Mouse (Mus musculus) thymus, adult 2 months (tissue): ENCODE results near the gene Gm12830.

Experiments
- CTCF ChIP-seq: fragments of 200-500 bp; IDR thresholded peaks from 2 replicates; pipeline ENCODE4 v1.5.1; 2012; ENCODE audit warnings: mild to moderate bottlenecking, control low read depth, low read length, moderate library complexity, borderline replicate concordance; ENCODE audit not compliant: control insufficient read depth, poor library complexity, insufficient read depth; ENCODE audit errors: extremely low read depth
- POLR2A ChIP-seq: fragments of 200-500 bp; IDR thresholded peaks from 2 replicates; pipeline ENCODE4 v1.6.1; 2012; ENCODE audit warnings: mild to moderate bottlenecking, low read length, control low read depth, moderate library complexity; ENCODE audit not compliant: control insufficient read depth, poor library complexity, insufficient read depth; ENCODE audit errors: extremely low read depth

- TF ChIP-seq CTCF (no peak), POLR2A (no peak)
These were observed 29.9 kb upstream of the Gm12830 start for GRCm38 (mm10) chr4:114791650-114792049.
